Mouse (Mus musculus) gastrocnemius, adult 8-10 months (tissue): ENCODE results near the gene Zbp1. TPM values are rescaled to one million over a fixed set of nuclear protein-coding genes. Genes with fewer than 3 reads are reported as not detected.

ENCODE experiments used
- DNase-seq, 2 experiments: peaks; one replicate each; pipeline ENCODE4 v3.0.0; 2022; ENCODE audit warnings: low spot score in 2 of 2
- total RNA-seq, 4 experiments: library from RNA; stranded (reverse); gene quantifications; 2 replicates each; pipeline ENCODE4 v1.2.4; 2022

The Zbp1 gene
- total RNA-seq, 4 experiments from 2014 or later: 0.54 TPM; not detected in 3

DNA sequence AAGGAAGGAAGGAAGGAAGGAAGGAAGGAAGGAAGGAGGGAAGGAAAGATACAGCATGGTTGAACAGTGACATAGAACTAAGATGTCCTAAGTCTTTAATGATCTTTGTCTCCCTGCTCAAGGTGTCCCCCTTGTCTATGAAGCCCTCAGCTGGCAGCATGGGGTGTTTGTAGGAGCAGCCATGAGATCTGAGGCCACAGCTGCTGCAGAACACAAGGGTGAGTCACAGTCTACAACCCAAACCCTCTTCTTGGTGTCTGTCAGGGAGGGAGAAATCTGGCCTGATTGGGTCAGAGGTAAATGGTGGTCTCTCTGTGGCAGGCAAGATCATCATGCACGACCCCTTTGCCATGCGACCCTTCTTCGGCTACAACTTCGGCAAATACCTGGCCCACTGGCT, 60.9 kb downstream of the Zbp1 start:
- DNase-seq: no peak

- no peak for DNase-seq
Observed at GRCm38 (mm10) chr2:173157376-173157775, 61.3 kb downstream of the Zbp1 start.

- no peak for DNase-seq
Observed at GRCm38 (mm10) chr2:173156923-173157322, 61.8 kb downstream of the Zbp1 start.

Other genes starting within 250 kb of the Zbp1 start
- gene Spo11, start 241.2 kb downstream of the Zbp1 start, total RNA-seq: not detected
- 10 to 100 TPM in 3 of 4 experiments, 1 to 10 TPM in 1; 8.5 to 11.1 (median 11.0) TPM for gene Rae1, start 218.8 kb downstream of the Zbp1 start, total RNA-seq
- 100 to 1,000 TPM; 180 to 208 (median 192) TPM for gene Rbm38, start 198.4 kb downstream of the Zbp1 start, total RNA-seq
- gene Ctcfl, start 99.4 kb downstream of the Zbp1 start, total RNA-seq: under 1 TPM in 2 of 4 experiments, not detected in 2; 0.18 to 0.34 TPM
- gene Pck1, start 65.9 kb downstream of the Zbp1 start, total RNA-seq: 10 to 100 TPM in 2 of 4 experiments, 1 to 10 TPM in 2; 1.9 to 22.6 (median 8.5) TPM
- 10 to 100 TPM; 10.8 to 23.7 (median 18.9) TPM for gene Pmepa1, start 57.6 kb upstream of the Zbp1 start, total RNA-seq